Mouse (Mus musculus): ENCODE measurements around the gene Cmklr1. TPM values are rescaled to one million over a fixed set of nuclear protein-coding genes. Genes with fewer than 3 reads are reported as not detected.

The Cmklr1 gene
- polyA plus RNA-seq, 1 experiment from 2014 or later: 3.4 TPM

GRCm38 (mm10) chr5:113577555-113577954, 72.7 kb downstream of the Cmklr1 start:
- Histone ChIP-seq H3K27ac (peak overlapping the region; percentile 43; the same call in 1 of the 2 replicates), H3K27me3 (ENCODE audit: low read depth, poor library complexity, severe bottlenecking) (no peaks in the 10 kb centered on the region), H3K4me3 (peak overlapping the region; percentile 27), H3K4me1 (peaks cover 44% of the 10 kb centered on the region), H3K9me3 (replicated peaks) (no peaks in the 10 kb centered on the region), H3K36me3 (no peaks in the 10 kb centered on the region)
- whole genome bisulfite sequencing: 83% methylated on average over 7 of the region's 7 CpGs
- no peak for DNase-seq (ENCODE audit: low spot score)

GRCm38 (mm10) chr5:113570056-113570717, 80.0 kb downstream of the Cmklr1 start:
- no peak for DNase-seq (ENCODE audit: low spot score)
- WGBS: 22% methylated on average over 7 of the region's 7 CpGs
- Histone ChIP-seq H3K4me1 (peaks cover 20% of the 10 kb centered on the region), H3K27me3 (ENCODE audit: low read depth, poor library complexity, severe bottlenecking) (no peaks in the 10 kb centered on the region), H3K9me3 (replicated peaks) (no peaks in the 10 kb centered on the region), H3K4me3 (no peak overlapping the region), H3K36me3 (no peaks in the 10 kb centered on the region), H3K27ac (no peak overlapping the region)

- no peaks in the 10 kb centered on the region for H3K9me3 ChIP-seq (replicated peaks)
- no peaks in the 10 kb centered on the region for H3K27me3 ChIP-seq (ENCODE audit: low read depth, poor library complexity, severe bottlenecking)
- H3K4me3 ChIP-seq: no peak overlapping the region
- no peak overlapping the region for H3K27ac ChIP-seq
- peaks cover 26% of the 10 kb centered on the region for H3K4me1 ChIP-seq
- H3K36me3 ChIP-seq: no peaks in the 10 kb centered on the region
- no peak for DNase-seq (ENCODE audit: low spot score)
- WGBS: 79% methylated on average over 12 of the region's 12 CpGs
These were observed 84.4 kb downstream of the Cmklr1 start for GRCm38 (mm10) chr5:113565858-113566257.

- no peak overlapping the region for H3K4me3 ChIP-seq
- no peak overlapping the region for H3K27ac ChIP-seq
- no peak for DNase-seq (ENCODE audit: low spot score)
- no peaks in the 10 kb centered on the region for H3K36me3 ChIP-seq
- WGBS: 81% methylated on average over 10 of the region's 10 CpGs
- H3K4me1 ChIP-seq: peaks cover 20% of the 10 kb centered on the region
- H3K9me3 ChIP-seq (replicated peaks): no peaks in the 10 kb centered on the region
- no peaks in the 10 kb centered on the region for H3K27me3 ChIP-seq (ENCODE audit: low read depth, poor library complexity, severe bottlenecking)
These were observed 84.9 kb downstream of the Cmklr1 start for GRCm38 (mm10) chr5:113565101-113565854.

GRCm38 (mm10) chr5:113564463-113564862, 85.8 kb downstream of the Cmklr1 start:
- H3K4me1 ChIP-seq: peaks cover 17% of the 10 kb centered on the region
- H3K36me3 ChIP-seq: no peaks in the 10 kb centered on the region
- H3K4me3 ChIP-seq: no peak overlapping the region
- H3K27ac ChIP-seq: no peak overlapping the region
- 26% methylated on average over 4 of the region's 4 CpGs for WGBS
- no peaks in the 10 kb centered on the region for H3K9me3 ChIP-seq (replicated peaks)
- DNase-seq (ENCODE audit: low spot score): peak; percentile 70
- H3K27me3 ChIP-seq (ENCODE audit: low read depth, poor library complexity, severe bottlenecking): no peaks in the 10 kb centered on the region

Other genes with a start within 250 kb of the Cmklr1 start
- 1.5 and 2.0 TPM in 2 replicates for gene Wscd2, start 160.1 kb downstream of the Cmklr1 start, polyA plus RNA-seq (2016; fragmentation: Nextera tagmentation; extraction: Ambion mirVana)
- gene 1700069L16Rik, start 74.3 kb upstream of the Cmklr1 start, polyA plus RNA-seq (2016; fragmentation: Nextera tagmentation; extraction: Ambion mirVana): not detected in 2 replicates
- 3.3 and 3.4 TPM in 2 replicates for gene Ficd, start 85.4 kb upstream of the Cmklr1 start, polyA plus RNA-seq (2016; fragmentation: Nextera tagmentation; extraction: Ambion mirVana)
- gene Sart3, start 122.1 kb upstream of the Cmklr1 start, polyA plus RNA-seq (2016; fragmentation: Nextera tagmentation; extraction: Ambion mirVana): 90.9 and 100 TPM in 2 replicates
- 106 and 112 TPM in 2 replicates for gene Iscu, start 122.3 kb upstream of the Cmklr1 start, polyA plus RNA-seq (2016; fragmentation: Nextera tagmentation; extraction: Ambion mirVana)
- gene Tmem119, start 150.1 kb upstream of the Cmklr1 start, polyA plus RNA-seq (2016; fragmentation: Nextera tagmentation; extraction: Ambion mirVana): 159 and 218 TPM in 2 replicates
- 0.60 and 0.80 TPM in 2 replicates for gene Selplg, start 182.2 kb upstream of the Cmklr1 start, polyA plus RNA-seq (2016; fragmentation: Nextera tagmentation; extraction: Ambion mirVana)